Mouse (Mus musculus) CH12.LX (cell line): ENCODE results near the gene Kndc1. TPM values are rescaled to one million over a fixed set of nuclear protein-coding genes. Genes with fewer than 3 reads are reported as not detected.

ENCODE experiments used
- DNase-seq: peaks from one replicate; pipeline ENCODE4 v3.0.0-alpha.2; 2013; ENCODE audit errors: extremely low read depth
- H3K27ac ChIP-seq: 2 replicates; pipeline ENCODE4 v1.5.1; 2012; ENCODE audit warnings: low read depth, mild to moderate bottlenecking, control low read depth, moderate library complexity; ENCODE audit not compliant: insufficient read depth
- H3K27me3 ChIP-seq: replicated peaks from 2 replicates; pipeline ENCODE3; 2012; ENCODE audit warnings: inconsistent platforms
- H3K36me3 ChIP-seq, 2 experiments: replicated peaks in 1 of 2; 2 replicates each; pipeline versions ENCODE3 to v1.6.1; 2012; ENCODE audit warnings: inconsistent platforms in 1 of 2, low read length in 1 of 2, mild to moderate bottlenecking in 1 of 2, mixed read lengths in 1 of 2, moderate library complexity in 1 of 2; ENCODE audit not compliant: control insufficient read depth in 1 of 2, insufficient read depth in 1 of 2
- H3K4me1 ChIP-seq, 2 experiments: 2 replicates each; pipeline ENCODE4 v1.6.1; 2012; ENCODE audit warnings: inconsistent platforms in 1 of 2, moderate library complexity in 1 of 2; ENCODE audit not compliant: insufficient read depth in 2 of 2, control insufficient read depth in 1 of 2
- H3K4me2 ChIP-seq: 2 replicates; pipeline ENCODE4 v1.6.1; 2012; ENCODE audit warnings: low read depth, mild to moderate bottlenecking, control low read depth; ENCODE audit not compliant: poor library complexity, insufficient read depth, severe bottlenecking
- H3K4me3 ChIP-seq, 3 experiments: fragments of 150-350 bp in 1 of 3; sonication (generic) in 1 of 3; replicated peaks in 1 of 3; 2 replicates each; pipeline versions ENCODE3 to v1.5.1; 2011 to 2012; ENCODE audit warnings: low read depth in 2 of 3, low read length in 2 of 3, mild to moderate bottlenecking in 2 of 3, moderate library complexity in 2 of 3, control low read depth in 1 of 3, improper control_type of control experiment in 1 of 3, inconsistent platforms in 1 of 3, mixed read lengths in 1 of 3; ENCODE audit not compliant: poor library complexity in 1 of 3
- H3K79me2 ChIP-seq: replicated peaks from 2 replicates; pipeline ENCODE4 v1.6.1; 2012; ENCODE audit warnings: mild to moderate bottlenecking, moderate library complexity; ENCODE audit not compliant: control insufficient read depth, poor library complexity, insufficient read depth, severe bottlenecking; ENCODE audit errors: extremely low read depth
- H3K9ac ChIP-seq: 2 replicates; pipeline ENCODE4 v1.6.1; 2012; ENCODE audit warnings: low read depth, mild to moderate bottlenecking, control low read depth, moderate library complexity; ENCODE audit not compliant: insufficient read depth
- H3K9me3 ChIP-seq: replicated peaks from 2 replicates; pipeline ENCODE3; 2012; ENCODE audit warnings: low read length, inconsistent platforms, mixed read lengths
- CHD1 ChIP-seq: IDR thresholded peaks from 2 replicates; pipeline ENCODE4 v1.6.1; 2012; ENCODE audit warnings: low read depth, low read length, improper control_type of control experiment, inconsistent platforms
- CHD2 ChIP-seq: IDR thresholded peaks from 2 replicates; pipeline ENCODE4 v1.6.1; 2011; ENCODE audit warnings: low read length, improper control_type of control experiment
- CTCF ChIP-seq, 2 experiments: IDR thresholded peaks in 1 of 2; conservative IDR thresholded peaks in 1 of 2; 2 replicates each; pipeline ENCODE4 v1.5.1; 2011 to 2012; ENCODE audit warnings: low read depth in 2 of 2, low read length in 2 of 2, improper control_type of control experiment in 1 of 2, inconsistent platforms in 1 of 2, mild to moderate bottlenecking in 1 of 2, moderate library complexity in 1 of 2
- ELF1 ChIP-seq: IDR thresholded peaks from 2 replicates; pipeline ENCODE4 v1.6.1; 2014; ENCODE audit warnings: low read depth, mild to moderate bottlenecking, inconsistent platforms, low read length, improper control_type of control experiment
- EP300 ChIP-seq: IDR thresholded peaks from 2 replicates; pipeline ENCODE4 v1.6.1; 2011; ENCODE audit warnings: low read length, improper control_type of control experiment
- ETS1 ChIP-seq: conservative IDR thresholded peaks from 2 replicates; pipeline ENCODE4 v1.6.1; 2012; ENCODE audit warnings: low read depth, mild to moderate bottlenecking, inconsistent platforms, low read length, improper control_type of control experiment, moderate library complexity
- GABPA ChIP-seq: IDR thresholded peaks from 2 replicates; pipeline ENCODE4 v1.6.1; 2012; ENCODE audit warnings: low read depth, low read length, improper control_type of control experiment, inconsistent platforms; ENCODE audit not compliant: insufficient replicate concordance
- IRF4 ChIP-seq: IDR thresholded peaks from 2 replicates; pipeline ENCODE4 v1.6.1; 2014; ENCODE audit warnings: low read depth, mild to moderate bottlenecking, inconsistent platforms, low read length, improper control_type of control experiment
- JUND ChIP-seq: conservative IDR thresholded peaks from 2 replicates; pipeline ENCODE4 v1.6.1; 2011; ENCODE audit warnings: low read depth, low read length, improper control_type of control experiment
- MAX ChIP-seq: IDR thresholded peaks from 2 replicates; pipeline ENCODE4 v1.6.1; 2011; ENCODE audit warnings: low read length, improper control_type of control experiment
- MEF2A ChIP-seq: IDR thresholded peaks from 2 replicates; pipeline ENCODE4 v1.6.1; 2014; ENCODE audit warnings: low read depth, mild to moderate bottlenecking, inconsistent platforms, low read length, improper control_type of control experiment, borderline replicate concordance
- MYC ChIP-seq: IDR thresholded peaks from 2 replicates; pipeline ENCODE4 v1.6.1; 2011; ENCODE audit warnings: low read depth, mild to moderate bottlenecking, improper control_type of control experiment, low read length
- NELFE ChIP-seq: IDR thresholded peaks from 2 replicates; pipeline ENCODE4 v1.6.1; 2011; ENCODE audit warnings: low read depth, low read length, improper control_type of control experiment
- NRF1 ChIP-seq: IDR thresholded peaks from 2 replicates; pipeline ENCODE4 v1.6.1; 2014; ENCODE audit warnings: low read depth, mild to moderate bottlenecking, inconsistent platforms, low read length, improper control_type of control experiment, moderate library complexity
- PAX5 ChIP-seq: IDR thresholded peaks from 2 replicates; pipeline ENCODE4 v1.6.1; 2012; ENCODE audit warnings: low read length, inconsistent platforms, mixed read lengths
- POLR2A ChIP-seq: IDR thresholded peaks from 2 replicates; pipeline ENCODE4 v1.6.1; 2011; ENCODE audit warnings: low read depth, mild to moderate bottlenecking, improper control_type of control experiment, low read length
- RAD21 ChIP-seq: IDR thresholded peaks from 2 replicates; pipeline ENCODE4 v1.6.1; 2011; ENCODE audit warnings: low read depth, mild to moderate bottlenecking, low read length, improper control_type of control experiment, moderate library complexity
- RCOR1 ChIP-seq: conservative IDR thresholded peaks from 2 replicates; pipeline ENCODE4 v1.6.1; 2012; ENCODE audit warnings: low read depth, mild to moderate bottlenecking, inconsistent platforms, low read length, improper control_type of control experiment
- SIN3A ChIP-seq: IDR thresholded peaks from 2 replicates; pipeline ENCODE4 v1.6.1; 2012; ENCODE audit warnings: low read length, improper control_type of control experiment, inconsistent platforms
- SMC3 ChIP-seq: IDR thresholded peaks from 2 replicates; pipeline ENCODE4 v1.6.1; 2011; ENCODE audit warnings: low read depth, low read length, improper control_type of control experiment
- TBP ChIP-seq: conservative IDR thresholded peaks from 2 replicates; pipeline ENCODE4 v1.6.1; 2011; ENCODE audit warnings: low read depth, low read length, improper control_type of control experiment
- TCF12 ChIP-seq: IDR thresholded peaks from 2 replicates; pipeline ENCODE4 v1.6.1; 2014; ENCODE audit warnings: low read depth, mild to moderate bottlenecking, inconsistent platforms, low read length, improper control_type of control experiment
- USF2 ChIP-seq: conservative IDR thresholded peaks from 2 replicates; pipeline ENCODE4 v1.6.1; 2011; ENCODE audit warnings: low read depth, low read length, improper control_type of control experiment
- ZKSCAN1 ChIP-seq: IDR thresholded peaks from 2 replicates; pipeline ENCODE4 v1.6.1; 2012; ENCODE audit warnings: low read depth, inconsistent platforms, low read length, improper control_type of control experiment, borderline replicate concordance
- ZNF384 ChIP-seq: IDR thresholded peaks from 2 replicates; pipeline ENCODE4 v1.6.1; 2012; ENCODE audit warnings: low read depth, low read length, improper control_type of control experiment, inconsistent platforms
- dilution Hi-C: fragments of 300-500 bp; cut with MboI; formaldehyde crosslinking; loops from 2 replicates; pipeline ENCODE4 v1.14.3; 2020; ENCODE audit warnings: low sequenced_read_pairs; ENCODE audit not compliant: extremely low pct_unique_long_range_greater_than_20kb, extremely low pct_ligation_motif_present
- in situ Hi-C: fragments of 300-500 bp; cut with MboI; formaldehyde crosslinking; loops from 3 replicates; pipeline ENCODE4 v1.14.3; 2019; ENCODE audit warnings: low sequenced_read_pairs, low pct_ligation_motif_present, low pct_unique_long_range_greater_than_20kb, mixed read lengths
- polyA plus RNA-seq: library from polyadenylated mRNA; unstranded; fragments of >175 nt; gene quantifications from 2 replicates; pipeline ENCODE4 v1.2.1, GENCODE M21; 2012; ENCODE audit warnings: low read depth; ENCODE audit not compliant: insufficient read length
- total RNA-seq, 2 experiments: library from RNA; depleted of rRNA; stranded (reverse); fragments of 300-350 nt in 1 of 2; fragments of >200 nt in 1 of 2; gene quantifications; 2 replicates each; pipeline ENCODE4 v1.2.3; 2012 to 2014

The Kndc1 gene
- total and polyA plus RNA-seq, 3 experiments, result 2.3 to 5.0 (median 4.0) TPM

DNA sequence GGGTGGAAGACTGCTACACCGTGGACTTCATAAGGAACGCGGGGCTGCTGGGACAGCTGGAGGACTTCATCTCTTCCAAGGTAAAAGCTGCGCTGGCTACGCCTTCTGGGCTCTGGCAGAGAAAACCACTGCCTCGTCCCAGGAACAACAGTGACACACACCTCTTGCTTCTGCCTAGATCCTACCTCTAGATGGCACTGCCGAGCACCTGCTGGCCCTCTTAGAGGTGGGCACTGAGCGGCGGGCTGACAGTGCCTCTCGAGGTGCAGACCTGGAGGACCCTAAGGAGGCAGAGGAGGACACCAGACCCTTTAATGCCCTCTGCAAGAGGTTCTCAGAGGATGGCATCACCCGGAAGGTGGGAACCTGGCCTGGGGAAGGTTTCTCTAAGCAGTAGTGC, 36.2 kb downstream of the Kndc1 start:
- H3K27ac ChIP-seq, result no peak overlapping the region
- dilution Hi-C loops, result no loop called here
- no peak overlapping the region for H3K9ac ChIP-seq
- DNase-seq, result peak; percentile 75
- no peaks in the 10 kb centered on the region for H3K27me3 ChIP-seq
- in situ Hi-C loops, result no loop called here
- H3K4me3 ChIP-seq, result peak overlapping the region in 2 of 3 experiments; percentile 26 to 54
- peaks cover 7 to 82% of the 10 kb centered on the region in 2 experiments for H3K4me1 ChIP-seq
- no peak for TF ChIP-seq POLR2A
- no peak for TF ChIP-seq NRF1
- no peak for TF ChIP-seq EP300
- no peak for TF ChIP-seq CHD2
- TF ChIP-seq IRF4, result no peak
- TF ChIP-seq MAX, result no peak
- TF ChIP-seq ZKSCAN1, result no peak
- no peak for TF ChIP-seq TCF12
- no peak for TF ChIP-seq ELF1
- peak; percentile 78 for TF ChIP-seq SMC3
- peak; percentile 58 for TF ChIP-seq RAD21
- no peak for TF ChIP-seq GABPA
- TF ChIP-seq MYC, result no peak
- TF ChIP-seq TBP, result no peak
- TF ChIP-seq MEF2A, result no peak
- no peak for TF ChIP-seq RCOR1
- no peak for TF ChIP-seq SIN3A
- TF ChIP-seq USF2, result no peak
- no peak for TF ChIP-seq PAX5
- peak; percentile 66 to 78 for TF ChIP-seq CTCF (conservative IDR thresholded peaks at IDR 0.05 in 1 of 2, IDR thresholded peaks at IDR 0.05 in 1 of 2; ENCODE audit: low read depth in 2 of 2, low read length in 2 of 2)
- TF ChIP-seq JUND, result no peak
- no peak for TF ChIP-seq ZNF384
- no peak for TF ChIP-seq CHD1
- no peak for TF ChIP-seq ETS1
- TF ChIP-seq NELFE, result no peak
- TF ChIP-seq, all 38 proteins: peak for 3
- Histone ChIP-seq H3K4me2 (no peak overlapping the region), H3K9me3 (no peaks in the 10 kb centered on the region), H3K36me3 (peaks cover 6 to 42% of the 10 kb centered on the region in 2 experiments), H3K79me2 (no peaks in the 10 kb centered on the region)
